Mouse (Mus musculus): ENCODE measurements at regions not wholly inside any gene's neighbourhood (a gene's known extent, or its start where the extent isn't known, plus 50 kb on each side); places are given as distances from the start of the nearest gene placed in this dataset.

DNA sequence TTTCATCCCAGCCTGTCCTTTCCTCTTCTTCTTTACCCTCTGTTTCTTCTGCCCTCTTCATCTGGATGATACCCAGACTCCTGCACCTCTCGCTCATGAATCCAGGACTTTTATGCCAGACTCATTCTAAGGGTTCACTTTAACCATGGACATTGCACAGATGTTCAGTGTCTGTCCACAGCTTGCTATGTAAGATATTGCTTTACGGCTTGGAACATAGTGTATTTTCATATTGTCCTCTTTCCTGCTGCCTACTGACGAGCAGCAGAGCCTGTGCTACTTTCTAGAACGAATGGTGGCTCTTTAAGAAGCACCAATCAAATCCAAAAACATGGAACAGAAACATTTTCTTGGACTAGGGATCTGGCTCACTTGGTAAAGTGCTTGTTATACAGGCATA is 341.5 kb downstream of the En1 start:
- TF ChIP-seq FLI1 (IDR thresholded peaks at IDR 0.05; ENCODE audit: low read length) (no peak), GATA1 (IDR thresholded peaks at IDR 0.05; ENCODE audit: borderline replicate concordance, low read length) (no peak)
